Mouse (Mus musculus): ENCODE results near the gene Maz.

- TF ChIP-seq TAL1 (IDR thresholded peaks at IDR 0.05; ENCODE audit: low read length) (no peak), GATA1 (IDR thresholded peaks at IDR 0.05; ENCODE audit: low read length) (no peak)
Measured at GRCm38 (mm10) chr7:127004122-127004875, 22.5 kb downstream of the Maz start.

All from erythroblast, embryonic 14.5 days (primary cell).